Mouse (Mus musculus): ENCODE measurements around the gene Prkaa1.

The Prkaa1 gene

DNA sequence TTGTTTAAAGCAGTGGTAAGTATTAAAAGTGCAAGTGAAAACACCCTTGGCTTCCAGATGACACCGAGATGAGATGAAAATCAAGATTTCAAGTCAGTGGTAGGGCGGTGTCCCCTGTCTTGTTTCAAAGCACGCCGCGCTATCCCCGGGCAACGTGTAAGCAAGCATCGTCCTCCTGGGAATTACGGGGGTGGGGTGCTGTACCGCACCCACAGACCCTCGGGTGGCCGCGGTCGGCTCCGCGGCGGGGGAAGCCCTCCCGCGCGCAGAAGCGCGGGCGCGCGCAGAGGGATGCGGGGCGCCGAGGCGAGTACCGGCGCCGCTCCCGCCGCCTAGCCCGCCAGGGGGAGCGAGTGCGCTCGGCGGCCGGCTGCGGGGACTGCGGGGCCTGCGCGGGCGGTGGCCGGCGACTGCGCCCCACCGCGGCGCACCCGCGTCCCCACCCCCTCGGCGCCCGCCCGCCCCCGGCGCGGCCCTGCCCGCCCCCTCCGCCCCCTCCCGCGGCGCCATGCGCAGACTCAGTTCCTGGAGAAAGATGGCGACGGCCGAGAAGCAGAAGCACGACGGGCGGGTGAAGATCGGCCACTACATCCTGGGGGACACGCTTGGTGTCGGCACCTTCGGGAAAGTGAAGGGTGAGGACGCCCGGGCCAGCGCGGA lies at the start of gene Prkaa1:
Gene Prkaa1 (plus strand): TSS at position 501 of the 660 bp plus-strand sequence.
- in situ Hi-C loops (cut with MseI, MboI), result no loop called here

DNA sequence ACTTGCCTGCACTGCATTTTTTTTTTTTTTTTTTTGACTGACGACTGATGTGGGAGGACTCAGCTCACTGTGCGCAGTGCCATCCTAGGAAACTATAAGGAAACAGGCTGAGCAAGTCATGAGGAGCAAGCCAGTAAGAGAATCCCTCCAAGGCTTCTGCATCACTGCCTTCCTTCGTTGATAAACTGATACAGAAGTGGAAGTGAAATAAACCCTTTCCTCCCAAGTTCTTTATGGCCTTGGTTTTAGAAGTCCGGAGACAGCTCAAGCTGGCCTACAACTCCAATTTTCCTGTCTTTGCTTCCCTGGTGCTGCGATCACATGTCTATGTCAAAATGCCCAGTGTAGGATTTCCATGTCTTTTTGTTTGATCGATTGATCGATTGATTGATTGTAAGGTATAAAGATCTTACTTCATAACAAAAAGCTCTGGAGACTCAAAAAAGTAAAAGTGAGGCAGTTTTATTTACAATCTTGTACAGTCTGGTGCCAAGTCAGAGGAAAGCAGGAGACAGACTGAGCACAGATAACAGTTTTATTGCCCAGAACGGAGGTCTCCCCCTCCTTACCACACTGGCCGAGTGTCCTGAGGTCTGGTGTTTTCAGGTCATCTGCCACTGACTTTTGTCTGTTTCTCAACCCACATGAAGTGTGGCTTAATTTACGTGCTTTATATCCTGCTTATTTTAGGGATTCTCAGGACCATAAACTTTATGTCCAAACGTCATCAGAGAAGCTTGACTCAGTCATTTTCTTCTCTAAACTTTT lies 47.9 kb upstream of the Prkaa1 start:
- in situ Hi-C loops (cut with MseI, MboI), result no loop called here

DNA sequence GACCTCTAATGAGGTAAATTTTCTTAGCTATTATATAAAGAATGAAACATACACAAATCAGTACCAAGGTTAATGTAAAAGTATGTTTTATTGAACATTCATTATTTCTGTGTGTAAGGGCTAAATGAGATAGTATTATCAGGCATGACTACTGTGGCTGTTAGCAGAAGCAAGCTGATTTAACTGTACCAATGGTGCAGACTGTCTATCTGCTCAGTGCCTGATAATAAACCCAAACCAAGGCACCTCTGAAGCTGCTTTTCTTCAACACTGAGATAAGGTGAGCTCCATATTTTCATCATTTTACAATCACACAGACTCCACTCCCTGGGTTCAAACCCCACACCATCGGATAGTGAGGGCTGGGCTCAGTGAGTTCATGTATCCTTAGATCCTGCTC lies 46.3 kb upstream of the Prkaa1 start:
- in situ Hi-C loops (cut with MseI, MboI), result no loop called here

DNA sequence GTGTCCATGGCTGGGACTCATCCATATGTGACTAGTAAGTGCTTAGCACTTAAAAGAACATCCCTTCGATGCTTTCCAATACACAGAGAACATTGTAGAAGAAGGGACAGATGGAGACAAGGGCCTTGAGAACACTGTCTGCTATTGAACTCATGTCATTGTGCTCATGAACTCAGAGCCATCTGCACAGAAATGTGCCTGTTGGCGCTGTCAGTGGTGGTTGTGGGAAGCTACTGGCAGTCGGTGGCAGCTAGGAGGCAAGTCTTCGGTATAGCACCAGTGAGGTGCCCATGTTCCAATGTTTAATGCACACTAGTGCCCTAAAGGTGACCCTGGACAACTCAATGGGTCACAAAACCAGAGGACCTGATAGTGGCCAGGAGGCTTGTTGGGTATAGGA lies 41.3 kb upstream of the Prkaa1 start:
- in situ Hi-C loops (cut with MseI, MboI), result no loop called here

DNA sequence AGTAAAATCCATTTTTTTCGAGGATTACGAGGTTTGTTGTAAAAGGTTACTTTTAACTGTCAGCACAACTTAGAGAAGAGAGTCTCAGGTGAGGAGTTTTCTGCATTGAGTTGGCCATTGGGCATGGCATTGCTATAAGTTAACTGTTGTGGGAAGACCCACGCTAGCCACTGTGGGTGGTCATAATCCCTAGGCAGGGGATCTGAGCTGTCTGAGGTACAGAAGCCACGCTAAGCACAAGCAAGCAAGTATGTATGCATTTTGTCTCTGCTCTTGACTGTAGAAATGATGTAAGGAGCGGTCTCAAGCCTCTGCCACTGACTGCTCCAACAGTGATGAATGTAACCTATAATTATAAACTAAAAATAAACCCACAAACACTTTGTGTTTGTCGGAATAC lies 37.8 kb upstream of the Prkaa1 start:
- in situ Hi-C loops (cut with MseI, MboI), result no loop called here

DNA sequence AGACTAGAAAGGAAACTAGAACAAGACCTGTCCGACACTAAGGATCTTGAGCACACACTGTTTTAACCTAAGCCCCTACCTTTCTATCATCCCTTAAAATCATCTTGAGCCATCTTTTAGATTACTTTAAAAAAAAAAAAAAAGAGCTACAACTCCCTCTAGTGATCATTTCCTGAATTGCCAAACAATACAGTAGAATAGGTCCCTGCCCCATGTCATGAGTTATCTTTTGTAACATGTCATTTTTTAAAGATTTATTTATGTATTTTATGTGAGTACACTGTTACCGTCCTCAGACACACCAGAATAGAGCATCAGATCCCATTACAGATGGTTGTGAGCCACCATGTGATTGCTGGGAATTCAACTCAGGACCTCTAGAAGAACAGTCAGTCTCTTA lies 37.4 kb upstream of the Prkaa1 start:
- in situ Hi-C loops (cut with MseI, MboI), result no loop called here

DNA sequence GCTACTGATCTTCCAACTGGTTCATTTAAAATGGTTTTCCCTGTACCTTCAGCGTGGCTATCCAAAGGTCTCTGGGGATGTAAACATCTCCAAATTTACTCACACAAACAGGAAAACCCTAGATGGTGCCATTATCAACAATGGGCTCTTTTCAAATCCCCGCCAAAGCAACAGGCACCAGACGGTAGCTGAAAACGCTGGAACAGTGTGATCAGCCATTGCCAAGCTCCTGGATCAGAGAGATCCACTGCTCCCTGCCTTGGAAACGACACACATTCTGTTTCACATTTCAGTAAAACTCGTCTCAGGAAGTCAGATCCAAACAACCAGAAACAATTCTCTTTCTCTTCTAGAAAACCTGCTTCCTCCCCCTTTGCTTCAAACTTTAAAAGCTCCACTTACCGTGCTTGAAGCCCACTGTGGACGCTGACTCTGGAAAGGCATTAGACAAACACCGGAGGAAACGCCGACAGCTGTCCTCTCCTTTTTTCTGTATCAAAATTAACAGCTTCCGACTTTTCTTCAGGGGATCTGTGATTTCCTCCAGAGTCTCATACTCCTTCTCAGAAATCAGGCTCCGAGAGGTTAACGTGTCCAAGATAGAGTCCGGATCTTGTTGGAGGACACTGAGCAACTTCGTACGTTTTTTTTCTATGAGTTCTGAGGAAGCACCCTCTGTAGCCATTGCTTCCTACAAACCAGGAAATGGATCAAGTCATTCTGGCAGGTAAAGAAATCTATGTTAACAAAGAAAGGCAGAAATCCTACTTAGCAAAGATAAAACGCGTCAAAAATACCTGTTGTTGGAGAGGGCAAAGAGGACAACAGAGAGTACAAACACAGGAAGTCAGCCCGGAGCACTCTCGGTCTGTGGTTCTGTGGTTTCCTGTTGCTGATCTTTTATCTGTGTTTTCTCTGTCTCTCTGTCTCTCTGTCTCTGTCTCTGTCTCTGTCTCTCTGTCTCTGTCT lies 35.7 kb upstream of the Prkaa1 start, which contains the start of gene Card6:
Gene Card6 (minus strand): TSS at position 854 of the 969 bp plus-strand sequence.
- in situ Hi-C loops (cut with MseI, MboI), result no loop called here

DNA sequence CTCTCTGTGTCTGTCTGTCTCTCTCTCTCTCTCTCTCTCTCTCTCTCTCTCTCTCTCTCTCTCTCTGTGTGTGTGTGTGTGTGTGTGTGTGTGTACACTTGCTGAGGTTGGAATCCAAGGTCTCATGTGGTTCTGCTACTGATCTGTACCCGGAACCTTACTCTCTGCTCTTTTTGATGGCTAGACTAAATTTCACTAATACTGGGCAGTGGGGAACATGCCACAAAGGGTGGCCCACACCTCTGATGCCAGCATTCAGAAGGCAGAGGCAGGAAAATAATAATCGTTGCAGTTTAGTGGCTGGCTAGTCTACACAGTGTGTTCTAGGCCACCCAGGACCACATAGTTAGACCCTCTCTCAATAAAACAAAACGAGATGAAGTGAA lies 35.0 kb upstream of the Prkaa1 start:
- in situ Hi-C loops (cut with MseI, MboI), result no loop called here

DNA sequence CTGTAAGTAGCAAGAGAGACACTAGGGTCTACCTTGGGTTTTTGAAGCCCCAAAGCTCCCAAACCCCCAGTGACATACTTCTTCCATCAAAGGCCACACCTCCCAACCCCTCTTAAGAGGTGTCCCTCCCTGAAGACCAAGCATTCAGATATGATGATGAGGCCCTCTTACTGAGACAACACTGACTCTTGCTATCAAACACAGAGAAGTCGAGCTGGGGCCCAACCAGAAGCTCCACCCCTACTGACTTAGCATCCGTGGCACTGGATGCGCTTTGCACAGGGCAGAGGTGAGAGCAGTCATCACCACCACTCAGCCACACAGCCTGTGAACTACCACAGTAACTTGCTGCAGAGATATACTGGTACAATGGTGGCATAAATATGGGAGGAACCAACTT lies 31.0 kb upstream of the Prkaa1 start:
- in situ Hi-C loops (cut with MseI, MboI), result no loop called here

DNA sequence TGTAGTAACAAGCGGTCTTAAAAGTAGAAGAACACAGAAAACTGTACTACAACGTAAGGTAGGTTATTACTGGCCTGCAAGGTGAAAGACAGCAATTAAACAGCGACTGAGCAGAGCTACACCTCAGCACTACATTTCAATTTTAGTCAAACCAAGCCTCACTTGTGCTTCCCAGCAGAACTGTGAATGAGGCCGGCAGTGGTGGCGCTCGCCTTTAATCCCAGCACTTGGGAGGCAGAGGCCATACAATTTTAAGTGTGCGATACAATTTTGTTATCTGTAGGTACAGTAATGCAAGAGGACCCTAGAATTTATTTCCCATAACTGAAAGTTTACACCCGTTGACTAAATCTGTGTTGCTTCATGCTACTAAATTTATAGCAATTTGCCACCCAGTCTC lies 28.5 kb upstream of the Prkaa1 start:
- in situ Hi-C loops (cut with MseI, MboI), result no loop called here

DNA sequence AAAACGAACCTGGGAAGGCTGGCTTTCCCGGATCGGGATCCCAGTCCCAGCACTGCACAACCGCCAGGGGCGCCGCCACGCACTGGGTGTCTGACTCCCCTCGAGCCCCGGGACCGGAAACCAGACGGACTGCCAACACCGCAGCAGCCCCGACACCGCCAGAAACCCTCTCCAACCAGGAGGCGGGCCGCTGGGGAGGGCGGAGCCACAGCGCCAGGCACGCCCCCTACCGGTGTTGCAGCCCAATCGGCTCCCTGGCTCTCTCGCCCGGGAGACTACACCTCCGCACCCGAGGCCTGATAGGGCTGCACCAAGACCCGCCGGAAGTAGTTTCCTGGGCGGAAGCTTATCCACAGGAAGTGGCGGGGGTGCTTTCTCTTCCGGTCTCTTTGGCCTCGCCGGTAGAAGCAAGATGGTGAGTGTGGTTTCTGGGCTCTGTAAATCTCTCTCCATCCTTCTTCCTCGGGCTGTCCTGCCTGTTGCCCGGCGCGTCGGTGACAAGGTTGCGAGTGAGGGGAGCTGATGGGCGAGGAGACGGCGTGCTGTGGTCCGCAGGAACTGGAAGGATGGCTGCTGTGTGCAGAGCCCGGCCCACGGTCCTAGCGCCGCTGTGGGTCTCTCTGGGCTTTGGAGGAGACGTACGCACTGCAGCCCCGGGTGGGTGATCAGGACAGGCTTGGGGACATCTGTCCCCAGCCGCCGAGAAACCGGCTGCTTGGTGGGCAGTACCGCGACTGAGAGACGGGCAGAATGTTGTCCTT lies 27.2 kb upstream of the Prkaa1 start, which contains the start of gene Rpl37:
Gene Rpl37 (plus strand): TSS at position 376 of the 761 bp plus-strand sequence.
- in situ Hi-C loops (cut with MseI, MboI), result no loop called here

DNA sequence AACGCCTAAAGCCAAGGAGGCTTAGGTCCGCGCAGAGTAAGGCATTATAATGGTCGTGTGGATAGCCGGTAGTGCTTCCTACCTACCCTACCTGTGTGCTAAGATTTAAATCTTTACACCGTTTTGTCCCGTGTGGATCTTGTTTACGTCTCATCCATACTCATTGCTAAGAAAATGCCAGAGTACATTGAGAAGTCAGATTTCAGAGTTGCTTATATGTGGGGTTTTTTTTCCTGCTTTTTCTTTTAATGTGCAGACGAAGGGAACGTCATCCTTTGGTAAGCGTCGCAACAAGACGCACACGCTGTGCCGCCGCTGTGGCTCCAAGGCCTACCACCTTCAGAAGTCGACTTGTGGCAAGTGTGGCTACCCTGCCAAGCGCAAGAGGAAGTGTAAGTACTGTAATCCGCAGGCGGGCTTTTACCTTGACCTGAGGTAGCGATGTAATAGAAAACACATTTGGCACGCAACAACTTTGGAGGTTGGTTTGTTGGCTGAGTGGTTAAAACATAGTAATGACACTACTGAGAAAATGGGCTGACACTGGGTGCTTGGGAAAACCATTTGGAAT lies 26.5 kb upstream of the Prkaa1 start:
- in situ Hi-C loops (cut with MseI, MboI), result no loop called here

DNA sequence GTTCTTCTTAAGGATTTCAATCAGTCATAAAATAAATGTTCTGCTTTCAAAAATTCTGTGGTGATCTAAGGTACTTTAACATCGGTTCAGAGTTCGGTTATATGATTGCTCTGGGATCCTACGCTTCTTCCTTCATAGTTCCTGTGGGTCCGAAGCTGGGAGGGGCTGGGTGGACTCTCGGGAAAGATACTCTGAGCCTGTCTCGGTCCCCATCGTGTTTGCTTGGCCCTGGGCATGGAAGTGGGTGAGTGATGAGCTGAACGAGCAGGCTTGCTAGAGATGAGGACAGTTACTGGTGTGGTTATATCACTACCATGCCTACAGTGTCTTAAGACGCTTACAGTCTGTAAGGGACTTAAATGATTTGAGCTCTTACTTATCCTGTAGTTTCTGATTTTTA lies 25.0 kb upstream of the Prkaa1 start:
- in situ Hi-C loops (cut with MseI, MboI), result no loop called here

DNA sequence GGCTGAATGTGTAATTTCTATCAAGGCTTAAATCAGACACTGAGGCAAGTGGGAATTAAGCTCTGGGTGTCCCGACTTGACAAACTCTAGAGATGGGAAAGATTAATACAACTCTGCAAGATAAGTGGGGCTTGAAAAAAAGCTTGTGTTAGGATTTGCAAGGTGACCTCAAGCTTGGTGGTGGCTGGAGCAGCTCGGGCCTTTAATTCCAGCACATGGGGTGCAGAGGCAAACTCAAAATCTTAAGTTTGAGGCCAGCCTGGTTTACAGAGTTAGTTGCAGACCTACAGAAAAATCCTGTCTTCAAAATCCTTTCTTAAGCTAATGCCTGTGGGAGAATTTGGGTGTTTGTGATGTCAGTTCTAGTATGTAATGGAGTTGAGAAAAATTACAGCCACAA lies 24.5 kb upstream of the Prkaa1 start:
- in situ Hi-C loops (cut with MseI, MboI), result no loop called here

DNA sequence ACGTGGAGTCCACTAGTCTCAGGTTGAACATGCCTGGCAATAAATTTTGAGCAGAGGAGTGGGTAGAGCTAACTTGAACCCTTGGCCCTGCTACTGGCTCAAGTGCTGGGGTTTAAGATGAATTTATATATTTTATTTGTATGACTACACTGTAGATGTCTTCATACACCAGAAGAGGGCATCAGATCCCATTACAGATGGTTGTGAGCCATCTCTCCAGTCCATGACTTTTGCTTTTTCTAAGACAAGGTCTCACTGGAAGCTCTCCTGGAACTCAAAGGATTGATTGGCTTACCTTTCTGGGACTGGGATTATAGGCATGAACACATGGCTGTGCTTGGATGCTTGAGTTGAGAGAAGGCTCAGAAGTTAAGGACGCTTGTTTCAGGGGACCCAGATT lies 24.0 kb upstream of the Prkaa1 start:
- in situ Hi-C loops (cut with MseI, MboI), result no loop called here

DNA sequence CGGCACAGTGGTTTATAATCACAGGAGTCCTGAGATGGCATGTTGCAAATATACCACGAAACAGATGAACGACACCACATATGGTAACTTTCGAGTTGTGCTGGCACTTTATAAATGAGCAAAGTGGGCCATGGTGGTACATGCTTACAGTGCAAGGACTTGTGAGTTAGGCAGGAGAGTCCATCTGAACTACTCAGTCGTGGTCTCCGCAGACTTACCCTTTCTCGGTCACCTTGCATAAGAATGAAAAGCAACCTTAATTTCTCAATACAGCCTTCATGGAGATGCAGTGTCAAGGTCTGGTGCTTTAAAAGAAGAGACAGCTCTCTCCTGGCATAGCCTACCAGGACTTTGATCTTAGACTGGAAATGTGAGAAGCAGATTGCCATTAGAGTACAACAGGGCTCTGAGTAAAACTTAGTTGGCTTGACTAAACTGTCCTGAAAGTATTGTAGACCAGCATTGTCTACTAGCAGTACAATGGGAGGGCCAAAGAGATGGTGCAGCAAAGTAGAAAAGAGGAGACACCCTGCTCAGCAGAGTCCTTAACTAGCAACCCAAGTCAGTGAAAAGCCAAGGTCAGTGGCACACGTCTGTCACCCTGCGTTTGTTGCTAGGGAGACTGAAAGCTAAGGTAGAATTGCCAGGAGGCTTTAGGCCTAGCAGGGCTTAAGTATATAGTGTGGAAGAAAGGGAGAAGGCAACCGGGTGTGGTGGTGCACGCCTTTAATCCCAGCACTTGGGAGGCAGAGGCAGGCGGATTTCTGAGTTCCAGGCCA lies 21.9 kb upstream of the Prkaa1 start:
- in situ Hi-C loops (cut with MseI, MboI), result no loop called here

DNA sequence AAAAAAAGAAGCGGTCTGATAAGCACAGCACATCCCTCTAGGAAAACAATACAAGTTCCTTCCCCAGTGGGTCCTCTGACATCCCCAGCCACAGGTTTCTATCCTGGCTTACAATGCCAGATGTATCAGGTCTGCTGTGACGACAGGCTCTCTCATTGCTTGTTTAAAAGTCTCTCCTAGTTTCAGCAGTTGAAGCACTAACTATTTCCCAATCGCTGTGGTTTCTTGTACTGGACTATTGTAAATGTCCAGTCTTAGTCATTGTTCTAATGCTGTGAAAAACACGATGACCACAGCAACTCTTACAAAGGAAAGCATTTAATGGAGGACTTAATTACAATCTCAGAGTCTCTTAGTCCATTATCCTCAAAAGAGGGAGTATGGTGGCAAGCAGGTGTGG lies 17.2 kb upstream of the Prkaa1 start:
- in situ Hi-C loops (cut with MseI, MboI), result no loop called here

DNA sequence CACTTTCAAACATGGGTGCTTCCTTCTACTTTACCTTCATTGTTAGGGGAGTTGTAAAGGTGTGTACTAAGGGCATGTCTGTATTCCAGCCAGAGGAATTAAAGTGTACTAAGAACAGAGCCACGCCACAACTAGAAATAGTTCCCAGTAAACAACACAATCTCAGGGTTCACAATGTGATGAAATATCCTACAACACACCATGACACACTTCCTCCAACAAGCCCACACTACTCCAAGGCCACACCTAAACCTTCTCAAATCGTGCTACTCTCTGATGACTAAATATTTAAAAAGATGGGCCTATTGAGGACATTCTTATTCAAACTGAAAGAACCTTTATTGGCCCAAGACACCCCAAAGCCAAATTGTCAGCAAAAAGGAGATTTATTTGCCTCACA lies 16.2 kb upstream of the Prkaa1 start:
- in situ Hi-C loops (cut with MseI, MboI), result no loop called here

DNA sequence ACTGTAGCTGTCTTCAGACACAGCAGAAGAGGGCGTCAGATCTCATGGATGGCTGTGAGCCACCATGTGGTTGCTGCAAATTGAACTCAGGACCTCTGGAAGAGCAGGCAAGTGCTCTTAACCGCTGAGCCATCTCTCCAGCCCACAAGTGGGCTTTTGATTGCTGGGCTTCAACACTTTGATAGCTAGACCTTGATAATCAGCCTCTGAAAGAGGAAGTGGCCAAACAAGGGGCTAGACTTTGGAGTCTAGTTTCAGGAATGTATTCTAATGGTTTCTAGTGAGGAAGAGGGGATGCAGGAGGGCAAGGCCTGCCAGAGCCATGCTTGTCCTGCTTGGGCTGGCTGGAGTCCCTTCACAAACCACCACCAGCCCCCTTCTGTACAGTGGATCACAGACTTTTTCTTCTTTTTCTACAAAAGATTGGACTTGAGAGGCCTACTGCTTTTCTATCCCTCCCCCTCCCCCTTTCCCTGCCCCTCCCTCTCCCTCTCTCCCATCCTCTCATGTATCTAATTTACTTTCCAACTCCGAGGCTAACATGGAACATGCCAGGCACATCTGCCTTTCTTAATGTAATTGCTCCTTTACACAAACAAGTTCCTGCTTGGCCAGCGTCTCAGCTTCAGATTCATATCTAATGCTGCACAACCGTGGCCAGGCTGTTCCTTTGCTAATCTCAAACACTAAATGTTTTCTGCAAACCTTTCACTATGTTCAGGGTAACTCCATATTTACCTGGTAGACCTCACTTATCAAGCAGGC lies 15.3 kb upstream of the Prkaa1 start:
- in situ Hi-C loops (cut with MseI, MboI), result no loop called here

Data from mouse trophoblast stem cell (cell line).